Mouse (Mus musculus): ENCODE results near the gene Sgsm2.

The Sgsm2 gene

DNA sequence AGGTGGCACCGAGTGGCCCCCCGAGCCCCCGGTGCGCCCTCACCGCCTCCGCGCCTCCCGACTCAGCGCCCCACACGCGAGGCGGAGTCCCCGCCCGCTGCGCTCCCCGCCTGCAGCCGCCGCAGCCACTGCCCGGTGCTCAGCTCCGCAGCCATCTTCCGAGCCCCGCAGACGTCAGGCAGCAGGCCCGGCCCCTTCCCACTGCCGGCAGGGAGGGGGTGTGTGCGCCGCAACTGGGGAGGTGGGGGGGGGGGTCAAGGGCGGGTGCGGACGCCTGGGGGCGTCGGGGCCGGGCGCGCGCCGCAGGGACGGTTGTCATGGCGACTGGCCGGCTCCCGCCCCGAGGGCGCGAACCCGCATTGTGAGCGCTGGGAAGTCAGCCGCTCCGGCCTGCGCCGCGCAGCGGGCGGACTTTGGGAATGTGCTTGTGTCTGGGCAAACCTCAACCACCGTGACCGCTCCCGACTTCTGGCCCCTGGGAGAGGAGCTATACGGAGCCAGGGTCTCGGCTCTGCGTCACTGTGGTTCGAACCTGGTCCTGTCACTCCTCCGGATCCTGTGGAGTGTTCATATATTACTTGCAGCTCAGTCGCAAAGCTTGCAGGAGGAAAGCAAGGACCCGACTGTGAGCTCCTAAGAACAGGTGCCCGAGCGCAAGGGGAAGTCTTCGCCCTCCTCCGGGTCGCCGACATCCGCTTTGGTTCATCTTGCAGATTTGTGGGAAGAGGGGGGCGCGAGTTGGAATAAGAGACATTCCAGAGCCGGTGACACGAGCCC, at the start of gene Sgsm2:
TSS of gene Sgsm2 (minus strand) at position 160 of the 777 bp plus-strand sequence.
- DNase-seq (ENCODE audit: low spot score in 2 of 2) = peak; percentile 29 to 40

GRCm38 (mm10) chr11:74946348-74946747, 49.5 kb upstream of the Sgsm2 start:
- peak in 1 of 2 experiments; percentile 23 for DNase-seq (ENCODE audit: low spot score in 2 of 2)

DNA sequence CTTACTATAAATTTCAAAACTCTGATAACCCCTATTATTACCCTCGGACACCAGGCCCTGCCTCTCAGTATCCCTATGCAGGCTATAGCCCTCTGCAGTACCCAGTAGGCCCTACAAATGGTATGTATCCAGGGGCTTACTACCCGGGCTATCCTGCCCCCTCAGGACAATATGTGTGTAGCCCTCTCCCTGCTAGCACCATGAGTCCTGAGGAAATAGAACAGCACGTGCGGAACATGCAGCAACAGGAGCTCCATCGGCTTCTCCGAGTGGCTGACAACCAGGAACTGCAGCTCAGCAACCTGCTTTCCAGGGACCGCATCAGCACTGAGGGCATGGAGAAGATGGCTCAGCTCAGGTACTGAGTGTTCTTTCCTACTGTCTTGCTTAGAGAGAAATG, 33.5 kb upstream of the Sgsm2 start:
- no peak for DNase-seq (ENCODE audit: low spot score in 2 of 2)

GRCm38 (mm10) chr11:74929111-74929510, 32.3 kb upstream of the Sgsm2 start:
- no peak for DNase-seq (ENCODE audit: low spot score in 2 of 2)

DNA sequence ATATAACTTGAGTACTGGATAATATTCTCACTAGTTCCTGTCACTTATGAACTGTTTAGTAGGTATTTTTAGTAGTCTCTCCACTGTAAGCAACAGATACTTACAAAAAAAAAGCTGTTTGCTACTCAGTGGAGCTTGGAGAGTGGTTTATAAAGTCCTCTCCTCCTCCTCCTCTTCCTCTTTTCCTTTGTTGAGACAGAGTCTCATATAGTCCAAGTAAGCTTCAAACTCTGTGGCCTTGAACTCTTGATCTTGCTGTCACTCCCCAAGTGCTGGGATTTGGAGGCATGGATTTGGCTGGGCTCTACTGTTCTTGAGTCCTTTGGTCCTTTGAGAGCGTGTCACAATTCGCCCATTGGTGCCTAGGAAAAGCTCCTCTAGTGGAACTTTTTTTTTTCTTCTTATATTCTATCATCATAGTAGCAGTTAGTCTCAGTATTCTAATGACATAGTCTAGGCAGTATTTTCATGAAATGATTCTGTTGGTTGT, 30.4 kb upstream of the Sgsm2 start:
- no peak for DNase-seq (ENCODE audit: low spot score in 2 of 2)

DNA sequence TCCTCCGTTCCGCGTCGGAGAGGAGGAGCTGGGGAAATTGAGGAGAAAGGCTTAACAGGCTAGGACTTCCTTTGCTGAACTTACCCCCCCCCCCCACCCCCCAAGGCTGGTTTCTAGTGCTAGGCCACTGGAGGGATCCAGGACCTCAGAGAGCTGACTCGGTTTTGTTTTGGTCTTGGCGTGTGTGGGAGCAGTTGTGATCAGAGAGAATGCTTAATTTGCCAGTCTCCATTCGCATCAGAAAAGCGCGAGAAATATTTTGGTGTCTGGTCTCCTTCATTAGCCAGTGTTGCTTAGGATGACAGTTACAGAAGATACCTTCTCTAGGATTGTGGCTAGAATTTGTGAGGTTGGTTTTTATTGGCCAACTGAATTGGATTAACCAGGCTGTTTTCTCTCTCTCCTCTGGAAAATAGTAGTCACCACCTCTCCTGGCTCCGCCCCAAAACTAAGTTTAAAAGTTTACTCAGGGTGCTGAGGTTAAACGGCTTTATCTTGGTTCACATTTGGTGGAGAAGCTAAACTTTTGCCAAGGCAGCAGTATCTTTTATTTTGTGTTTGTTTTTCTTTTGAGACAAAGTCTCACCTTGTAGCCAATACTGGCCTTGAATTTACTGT, 29.6 kb upstream of the Sgsm2 start:
- no peak for DNase-seq (ENCODE audit: low spot score in 2 of 2)

DNA sequence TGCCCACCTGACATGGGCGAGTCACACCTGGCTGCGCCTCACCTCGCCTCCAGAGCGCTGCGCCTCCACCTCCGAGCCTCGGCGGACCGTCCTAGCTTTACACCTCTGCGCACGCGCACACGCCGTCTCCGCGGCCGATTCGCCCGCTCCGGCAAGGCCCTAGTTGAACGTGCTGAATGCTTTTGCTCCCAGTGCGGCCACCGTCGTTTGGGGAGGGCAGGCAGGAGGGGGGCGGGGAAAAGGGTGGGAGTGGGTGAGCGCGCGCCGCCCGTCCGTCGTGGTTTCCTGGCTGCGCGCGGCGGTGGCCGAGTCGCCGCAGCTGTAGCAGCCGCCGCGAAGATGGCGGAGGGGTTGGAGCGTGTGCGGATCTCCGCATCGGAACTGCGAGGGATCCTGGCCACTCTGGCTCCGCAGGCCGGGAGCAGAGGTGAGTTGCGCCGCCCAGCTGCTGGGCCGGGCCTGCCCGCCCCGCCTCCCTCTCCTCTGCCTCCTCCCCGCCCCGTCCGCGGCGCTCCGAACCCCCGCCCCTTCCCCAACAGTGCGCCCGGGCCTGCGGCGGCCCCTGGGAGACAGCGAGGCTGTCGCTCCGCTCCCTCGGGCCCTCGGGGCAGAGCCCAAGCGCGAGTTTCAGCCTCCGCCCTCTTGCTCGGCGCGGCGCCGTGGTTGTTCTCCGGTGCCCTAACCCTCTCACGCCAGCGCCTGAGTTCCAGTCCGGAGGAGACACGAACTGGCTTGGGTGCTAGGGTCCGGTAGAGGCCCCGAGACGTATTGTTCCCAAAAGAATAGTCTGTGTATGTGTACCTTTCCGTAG, 28.9 kb upstream of the Sgsm2 start, which contains the start of the genes Smg6 and Srr:
TSS of gene Smg6 (plus strand) at position 247 of the 811 bp plus-strand sequence.
TSS of gene Srr (minus strand) at position 372 of the 811 bp plus-strand sequence.
- peak; percentile 91 to 94 for DNase-seq (ENCODE audit: low spot score in 2 of 2)

GRCm38 (mm10) chr11:74924149-74924548, 27.3 kb upstream of the Sgsm2 start:
- DNase-seq (ENCODE audit: low spot score in 2 of 2) = peak; percentile 16 to 27

GRCm38 (mm10) chr11:74919249-74919648, 22.4 kb upstream of the Sgsm2 start:
- DNase-seq (ENCODE audit: low spot score in 2 of 2) = no peak

GRCm38 (mm10) chr11:74912492-74912891, 15.6 kb upstream of the Sgsm2 start:
- DNase-seq (ENCODE audit: low spot score in 2 of 2) = no peak

DNA sequence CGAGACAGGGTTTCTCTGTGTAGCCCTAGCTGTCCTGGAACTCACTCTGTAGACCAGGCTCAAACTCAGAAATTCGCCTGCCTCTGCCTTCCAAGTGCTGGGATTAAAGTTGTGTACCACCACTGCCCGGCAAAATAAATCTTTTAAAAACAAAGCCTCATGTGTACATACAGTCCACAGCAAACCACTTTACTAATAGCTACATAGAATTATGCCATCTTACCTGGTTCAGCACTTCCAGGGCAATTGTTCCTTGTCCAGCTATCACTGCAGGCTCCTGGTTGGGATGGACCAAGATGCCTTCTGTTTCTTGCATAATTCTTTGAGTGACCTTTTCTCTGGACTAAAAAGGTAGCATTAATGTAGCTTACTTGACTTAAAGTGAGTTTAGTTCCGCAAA, 13.1 kb upstream of the Sgsm2 start:
- no peak for DNase-seq (ENCODE audit: low spot score in 2 of 2)

- DNase-seq (ENCODE audit: low spot score in 2 of 2) = no peak
Observed at GRCm38 (mm10) chr11:74908618-74909399, 11.9 kb upstream of the Sgsm2 start.

DNA sequence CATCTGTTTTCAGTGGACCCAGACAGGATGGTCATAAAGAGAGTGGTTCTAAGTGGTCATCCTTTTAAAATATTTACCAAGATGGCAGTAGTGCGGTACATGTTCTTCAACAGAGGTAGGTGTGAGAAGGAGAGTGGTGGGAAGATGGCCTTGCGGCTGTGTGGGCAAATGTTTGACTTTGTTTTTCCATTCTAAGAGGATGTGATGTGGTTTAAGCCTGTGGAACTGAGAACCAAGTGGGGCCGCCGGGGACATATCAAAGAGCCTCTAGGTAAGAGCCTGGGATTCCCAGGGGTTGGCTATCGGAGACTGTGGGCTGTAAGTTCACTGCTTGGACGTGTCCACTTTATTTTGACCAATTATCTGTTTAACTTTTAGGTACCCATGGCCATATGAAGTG, 11.0 kb upstream of the Sgsm2 start:
- no peak for DNase-seq (ENCODE audit: low spot score in 2 of 2)

GRCm38 (mm10) chr11:74902416-74902815, 5.6 kb upstream of the Sgsm2 start:
- DNase-seq (ENCODE audit: low spot score in 2 of 2) = no peak

DNA sequence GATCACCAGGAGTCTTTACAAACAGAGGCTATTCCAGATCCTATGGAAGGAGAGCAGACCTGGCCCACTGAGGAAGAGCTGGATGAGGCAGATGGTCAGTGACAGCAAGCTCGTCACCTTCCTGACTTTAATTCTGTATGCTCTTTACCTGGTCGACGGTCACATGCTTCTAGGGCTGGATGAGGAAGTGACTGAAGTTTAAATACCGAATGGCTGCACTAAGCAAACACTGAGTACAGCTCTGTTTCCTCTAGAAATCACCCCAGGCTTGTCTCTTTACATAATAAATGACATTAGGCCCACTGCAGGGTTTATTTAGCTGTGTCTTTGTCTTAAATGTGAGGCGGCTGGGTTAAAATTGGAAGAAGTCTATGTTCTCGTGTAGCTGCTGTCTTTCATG, 4.7 kb upstream of the Sgsm2 start:
- no peak for DNase-seq (ENCODE audit: low spot score in 2 of 2)

- DNase-seq (ENCODE audit: low spot score in 2 of 2) = no peak
Observed at GRCm38 (mm10) chr11:74898517-74898827, 1.6 kb upstream of the Sgsm2 start.

- DNase-seq (ENCODE audit: low spot score in 2 of 2) = peak; percentile 87 to 88
Observed at GRCm38 (mm10) chr11:74897678-74898516, 1.0 kb upstream of the Sgsm2 start, which contains the start of gene Tsr1. Gene Tsr1 (plus strand): TSS chr11:74898071.

DNA sequence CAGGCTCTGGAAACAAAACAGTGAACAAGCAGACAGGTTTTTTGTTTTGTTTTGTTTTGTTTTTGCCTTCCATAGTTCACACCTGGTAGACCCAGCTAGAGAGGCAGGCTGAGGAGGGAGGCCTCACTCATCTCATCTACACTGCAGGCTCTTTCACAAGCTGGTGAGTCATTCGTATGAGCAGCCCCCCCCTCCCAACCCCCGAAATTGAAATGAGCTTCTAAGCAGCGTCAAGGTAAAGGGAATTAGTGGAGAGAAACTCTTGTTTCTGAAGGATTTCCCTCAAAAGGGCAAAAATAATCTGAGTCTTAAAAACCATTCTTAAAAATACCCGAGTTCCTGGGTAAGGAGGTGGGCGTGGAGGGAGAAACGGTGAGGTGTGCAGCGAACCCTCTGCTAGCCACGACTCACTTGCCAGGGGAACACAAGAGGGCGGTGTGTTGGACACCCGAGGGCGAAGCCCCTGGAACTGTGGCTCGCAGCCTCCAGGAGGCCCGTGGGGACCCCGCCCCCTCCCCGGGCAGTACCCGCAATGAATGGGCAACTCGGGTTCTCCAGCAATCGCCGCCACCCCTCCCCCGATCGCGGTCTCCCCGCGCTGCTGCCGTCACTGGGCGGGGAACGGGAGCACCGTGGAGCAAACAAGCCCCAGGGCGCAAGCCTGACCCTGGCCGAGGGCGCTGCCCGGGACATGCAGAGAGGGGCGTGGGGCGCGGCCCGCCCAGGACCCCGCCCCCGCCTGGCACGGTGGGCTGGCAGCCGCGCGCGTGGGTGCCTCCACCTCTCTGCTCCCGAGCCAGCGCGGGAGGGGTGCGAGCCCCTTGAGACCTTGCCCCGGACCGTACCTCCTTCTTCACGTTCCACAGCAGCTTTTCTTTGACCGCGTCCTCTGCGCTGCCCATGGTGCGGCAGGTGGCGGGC, 620 bp downstream of the Sgsm2 start:
- peak; percentile 42 to 49 for DNase-seq (ENCODE audit: low spot score in 2 of 2)

DNA sequence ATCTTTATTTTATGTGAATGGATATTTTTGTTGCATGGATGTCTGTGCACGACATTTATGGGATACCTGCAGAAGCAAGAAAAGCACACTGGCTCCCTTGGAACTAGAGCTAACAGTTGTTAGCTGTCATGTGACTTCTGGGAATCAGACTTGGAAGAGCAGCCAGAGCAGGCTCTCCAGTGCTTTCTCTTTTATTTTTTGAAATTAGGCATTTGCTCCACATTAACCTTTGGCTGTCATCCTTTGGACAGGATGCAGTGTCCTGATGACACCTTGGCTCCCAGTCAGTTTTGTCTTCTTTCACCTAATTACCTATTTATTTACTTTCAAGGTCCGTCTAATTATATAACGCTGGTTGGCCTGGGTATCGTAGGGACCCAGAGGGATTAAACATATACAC, 2.2 kb downstream of the Sgsm2 start:
- no peak for DNase-seq (ENCODE audit: low spot score in 2 of 2)
